Mouse (Mus musculus) layer of hippocampus, adult 9-11 months (tissue): ENCODE data around the gene Taf1d.
"Not testable (repeated sequence)": the region's sequence is repeated elsewhere in the genome, so short reads cannot be mapped to it uniquely, and the experiment has no call there.

Experiments used
- DNase-seq: peaks from one replicate; pipeline ENCODE4 v3.0.0; 2022

The Taf1d gene

DNA sequence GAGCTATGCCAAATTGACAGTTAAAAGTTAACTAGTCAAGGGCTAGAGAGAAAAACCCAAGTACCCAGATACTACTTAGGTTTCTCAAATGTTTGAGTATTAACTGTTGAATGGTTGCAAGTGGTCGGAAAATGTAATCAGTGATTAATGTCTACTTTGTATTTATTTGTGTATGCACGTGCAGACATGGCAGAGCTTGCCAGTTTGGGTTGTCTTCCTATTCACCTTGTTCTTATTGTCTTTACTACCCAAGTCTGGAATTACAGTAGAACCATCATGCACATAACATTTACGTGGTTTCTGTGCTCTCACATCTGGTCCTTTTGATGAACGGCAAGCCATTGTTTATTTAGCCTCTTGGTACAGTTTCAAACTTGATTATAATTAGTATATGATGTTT, 3.4 kb downstream of the Taf1d start:
- no peak for DNase-seq

DNA sequence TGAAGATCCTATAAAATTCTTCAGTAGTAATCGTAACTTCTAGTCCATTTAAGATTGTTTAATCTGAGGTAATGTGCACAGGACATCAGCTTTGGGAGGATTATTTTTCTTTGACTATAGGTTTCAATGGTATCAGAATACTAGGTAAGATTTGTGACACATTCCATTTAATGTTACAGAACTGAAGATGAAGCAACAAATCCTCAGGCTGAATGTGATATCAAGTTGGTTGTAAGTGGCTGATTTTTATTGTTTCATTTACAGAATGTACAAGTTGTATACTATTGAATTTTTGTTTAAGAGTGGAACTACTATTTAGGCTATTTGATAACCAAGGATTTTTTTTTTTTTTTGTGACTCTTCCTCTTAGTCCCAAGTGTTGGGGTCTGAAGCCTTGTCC, 4.2 kb downstream of the Taf1d start:
- DNase-seq = no peak

DNA sequence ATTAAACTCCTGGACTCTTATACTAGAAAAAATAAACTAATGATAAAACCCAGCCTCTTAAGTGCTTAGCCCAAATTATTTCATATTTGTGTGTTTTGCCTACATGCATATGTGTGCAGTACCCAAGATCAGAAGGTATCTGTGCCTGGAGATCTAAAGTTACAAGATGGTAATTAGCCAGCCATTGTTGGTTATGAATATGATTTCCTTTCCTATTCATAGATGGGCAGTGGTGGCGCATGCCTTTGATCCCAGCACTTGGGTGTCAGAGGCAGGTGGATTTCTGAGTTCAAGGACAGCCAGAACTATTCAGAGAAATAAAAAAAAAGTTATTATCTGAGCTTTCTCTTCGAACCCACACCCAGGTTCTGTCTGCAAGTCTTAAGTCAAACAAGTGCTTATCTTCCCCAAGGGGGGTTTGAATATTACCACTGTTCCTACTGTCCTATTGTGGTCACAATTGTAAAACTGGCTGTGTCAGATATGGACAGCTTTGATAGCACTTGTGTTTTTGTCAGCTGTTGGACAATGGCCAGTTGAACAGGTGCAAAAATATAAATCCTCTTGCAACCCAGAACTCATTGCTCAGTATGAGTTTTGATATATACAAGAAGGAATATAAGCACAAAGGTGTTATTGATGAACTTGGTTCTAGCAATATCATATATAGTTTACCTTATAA, 6.2 kb downstream of the Taf1d start:
- DNase-seq = no peak

DNA sequence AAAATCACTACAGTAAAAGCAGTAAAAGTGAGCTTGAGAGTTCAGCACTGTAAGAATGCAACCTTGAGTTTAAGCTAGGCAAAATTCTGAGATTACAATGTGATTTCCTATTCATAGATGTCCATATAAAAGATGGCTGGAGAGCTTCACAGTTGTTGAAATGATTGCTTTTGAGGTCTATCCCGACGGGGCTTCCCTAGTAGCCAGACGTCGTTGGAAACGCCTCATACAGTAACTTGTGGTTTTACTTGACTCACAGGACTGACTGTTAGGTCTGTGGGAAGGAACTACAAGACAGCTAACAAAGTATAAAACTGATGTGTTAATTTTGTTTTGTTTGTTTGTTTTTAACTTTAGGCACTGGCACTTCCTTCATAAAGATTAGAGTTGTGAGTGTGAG, 7.6 kb downstream of the Taf1d start:
- no peak for DNase-seq

DNA sequence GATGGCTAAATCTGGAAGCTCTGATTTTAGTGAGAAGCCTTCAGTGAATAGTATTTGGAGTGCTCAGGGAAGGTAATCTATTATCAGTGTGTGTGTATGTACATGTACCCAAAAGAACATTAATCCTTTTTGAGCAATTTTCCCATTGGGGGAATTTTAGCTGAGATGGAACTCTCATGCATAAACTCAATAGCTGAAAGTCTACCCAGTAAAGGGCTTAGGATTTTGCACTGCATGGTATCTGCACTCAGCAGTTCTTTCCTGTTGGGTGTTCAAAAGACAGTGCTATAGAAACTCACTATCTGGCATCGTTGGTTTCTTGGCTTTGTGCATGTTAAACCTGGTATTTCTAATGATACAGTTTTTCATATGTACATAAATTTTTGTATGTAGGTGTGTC, 8.6 kb downstream of the Taf1d start:
- no peak for DNase-seq

DNA sequence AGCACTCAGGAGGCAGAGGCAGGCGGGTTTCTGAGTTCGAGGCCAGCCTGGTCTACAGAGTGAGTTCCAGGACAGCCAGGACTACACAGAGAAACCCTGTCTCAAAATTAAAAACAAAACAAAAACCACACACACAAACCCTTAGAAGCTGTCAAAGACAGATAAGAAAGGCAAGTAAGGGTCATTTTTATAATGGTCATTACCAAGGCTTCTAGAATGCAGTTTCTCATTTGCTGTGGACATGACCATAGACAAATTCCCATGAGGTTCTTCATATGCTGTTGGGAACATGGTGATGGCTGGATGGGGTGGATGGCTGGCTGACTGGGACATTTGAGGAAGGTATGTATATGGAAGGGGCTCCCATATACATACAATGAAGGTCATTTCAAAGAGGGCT, 10.3 kb downstream of the Taf1d start:
- not testable (repeated sequence) for DNase-seq

DNA sequence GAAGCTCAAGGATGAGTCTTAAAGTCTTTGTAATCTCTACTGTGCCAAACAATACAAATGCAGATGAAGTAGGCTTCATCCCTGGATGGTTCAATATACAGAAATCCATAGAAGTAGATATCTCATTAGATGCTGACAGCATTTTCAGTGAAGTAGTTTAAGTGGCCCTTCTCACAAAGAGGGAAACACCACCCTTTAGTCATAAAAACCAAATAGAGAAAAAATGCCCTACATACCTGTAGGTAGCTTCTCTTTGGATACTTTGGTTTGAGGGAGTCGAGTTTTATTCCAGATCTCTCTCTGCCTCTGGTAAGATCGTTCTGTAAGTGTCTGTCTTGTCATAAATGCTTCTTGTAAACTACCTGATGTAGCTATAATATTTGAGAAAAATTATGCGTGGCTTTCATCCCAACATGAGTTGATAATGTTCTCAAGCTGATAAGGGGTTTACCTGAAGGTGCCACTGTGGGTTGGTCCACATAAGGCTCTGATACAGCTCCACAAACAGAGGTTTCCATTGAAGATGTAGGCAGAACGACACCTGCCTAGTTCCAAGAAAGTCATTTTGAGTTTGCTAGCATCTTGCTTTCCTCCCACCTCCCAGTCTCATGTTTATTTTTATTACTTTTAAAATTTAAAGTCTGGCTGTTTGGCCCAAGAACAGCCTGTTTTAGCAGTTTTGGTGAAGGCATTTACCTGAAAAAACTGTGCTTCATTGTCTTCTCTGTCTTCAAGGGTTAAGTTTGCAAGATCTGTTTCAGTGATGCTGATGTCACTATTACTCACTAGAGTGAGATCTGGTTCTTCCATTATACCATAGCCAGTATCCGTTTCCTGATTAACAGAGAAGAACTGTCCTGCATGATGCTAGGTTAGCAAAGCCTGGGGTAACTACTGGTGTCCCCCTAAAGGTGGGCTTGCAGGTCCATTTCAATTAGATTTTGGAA, 11.5 kb downstream of the Taf1d start:
- no peak for DNase-seq

DNA sequence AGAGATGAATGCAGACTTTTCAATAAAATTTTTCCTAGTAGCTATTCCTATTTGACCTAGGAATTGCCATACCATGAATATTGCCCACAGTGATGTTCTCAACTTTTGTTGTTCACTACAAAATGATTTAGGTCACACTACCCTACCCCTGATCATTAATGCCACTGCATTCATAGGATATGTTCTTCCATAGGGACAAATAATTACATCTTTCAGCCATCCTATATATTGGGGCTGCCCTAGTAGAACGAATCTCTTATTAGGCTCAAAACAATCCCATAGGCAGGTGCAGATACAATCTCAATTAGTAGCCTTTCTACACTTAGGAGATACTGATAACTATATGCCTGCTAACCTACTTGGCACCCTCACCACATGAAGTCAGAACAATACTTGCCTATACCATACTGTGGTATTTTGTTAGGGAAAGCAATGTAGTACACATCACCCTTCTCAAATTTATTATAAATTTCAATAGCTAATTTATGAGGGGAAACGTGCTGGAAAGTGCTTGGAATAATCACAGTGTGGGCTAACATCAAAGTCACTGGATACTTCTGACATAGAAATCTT, 12.2 kb downstream of the Taf1d start:
- DNase-seq = no peak

DNA sequence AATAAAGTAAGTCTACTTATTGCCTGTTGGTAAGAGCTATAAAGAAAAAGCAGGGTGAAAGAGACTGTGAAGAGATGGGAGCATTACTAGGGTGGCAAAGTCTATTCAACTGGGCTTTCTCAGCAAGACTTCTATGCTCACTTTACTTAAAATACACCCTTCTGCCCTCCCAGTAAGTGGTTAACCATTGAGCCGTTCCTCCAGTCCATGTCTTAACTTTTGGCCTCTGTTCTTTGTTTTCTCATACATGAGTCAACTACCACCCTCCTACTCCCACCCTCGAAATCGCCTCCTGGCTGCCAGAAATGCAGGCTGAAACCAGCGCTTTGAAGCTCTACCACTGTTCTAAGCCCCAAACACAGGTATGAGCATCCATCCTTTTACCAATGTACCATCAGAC, 31.8 kb downstream of the Taf1d start:
- no peak for DNase-seq

DNA sequence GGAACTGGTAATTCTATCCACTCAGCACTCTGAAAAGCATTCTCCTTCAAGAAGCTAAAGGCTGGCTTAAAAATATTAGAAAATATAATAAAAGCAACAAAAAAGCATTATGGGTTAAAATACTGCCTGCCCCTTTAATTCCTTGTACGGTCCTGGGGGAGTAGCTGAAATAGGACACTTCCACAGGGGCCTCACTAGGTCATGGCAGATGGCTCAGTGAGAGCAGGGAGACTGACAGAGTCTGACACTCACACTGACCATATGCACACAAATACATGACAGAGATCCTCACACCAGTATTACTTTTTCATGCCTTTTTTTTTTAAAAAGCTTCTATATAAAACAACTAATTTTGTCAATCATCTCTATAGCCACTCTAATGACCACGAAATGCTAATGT, 43.9 kb downstream of the Taf1d start:
- no peak for DNase-seq

DNA sequence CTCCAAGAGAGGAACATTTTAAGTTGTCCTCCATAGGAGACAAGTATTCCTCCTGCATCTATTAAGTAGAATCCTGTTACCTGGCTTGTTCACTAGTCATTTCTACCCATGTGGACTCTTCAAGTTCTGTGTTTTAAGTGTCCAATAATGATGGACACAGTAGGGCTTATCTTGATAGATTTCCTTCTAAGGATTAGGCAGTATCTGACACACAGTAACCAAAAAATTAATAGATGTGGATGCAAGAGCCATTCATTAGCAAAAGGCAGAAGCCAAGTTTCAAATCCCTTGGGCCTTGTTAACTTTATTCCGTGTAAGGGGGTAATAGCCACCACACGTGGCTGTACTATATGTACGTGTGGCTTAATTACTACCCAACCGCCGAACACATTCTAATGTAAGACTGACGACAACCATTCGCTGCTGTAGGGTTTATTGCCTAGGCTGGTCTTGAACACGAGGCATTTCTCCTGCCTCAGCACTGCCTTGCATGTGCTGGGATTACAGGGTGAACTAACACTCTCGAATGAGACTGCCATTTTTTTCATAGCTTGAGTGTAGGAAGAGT, 51.0 kb downstream of the Taf1d start:
- DNase-seq = no peak

DNA sequence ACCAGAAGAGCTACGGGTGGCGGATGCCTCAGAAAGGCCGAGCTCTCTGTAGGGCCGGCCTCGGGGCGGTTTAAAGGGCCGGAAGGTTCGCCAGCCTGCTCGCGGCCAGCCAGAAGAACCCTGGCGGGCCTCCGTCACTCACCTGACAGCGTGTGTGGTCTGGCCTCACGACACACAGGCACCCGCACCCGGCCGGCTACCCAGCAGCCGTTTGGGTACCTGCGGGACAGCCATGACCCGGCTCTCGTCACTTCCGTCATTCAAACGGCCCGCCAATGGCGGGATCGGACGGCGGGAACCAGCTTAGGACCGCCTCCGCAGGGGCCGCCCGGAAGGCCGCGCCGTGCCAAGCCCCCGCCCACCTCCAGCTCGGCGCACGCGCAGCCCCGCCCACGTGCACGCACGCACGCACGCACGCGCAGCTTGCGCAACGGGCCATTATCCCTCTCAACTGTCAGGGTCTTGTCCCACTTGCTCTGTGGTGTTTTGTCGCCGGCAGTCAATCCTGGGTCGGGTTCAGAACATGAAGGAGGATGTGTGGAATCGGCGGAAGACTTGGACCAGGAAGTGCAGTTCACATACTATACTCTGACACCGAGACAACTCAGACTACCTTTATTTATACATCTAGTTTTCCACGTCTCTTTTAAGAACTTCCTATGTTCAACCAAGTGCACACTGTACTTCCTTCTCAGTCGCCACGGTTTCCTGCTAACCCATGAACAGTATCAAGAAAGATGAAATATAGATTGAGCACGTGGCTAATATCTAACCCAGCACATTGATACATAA, 51.7 kb downstream of the Taf1d start, which contains the start of gene Cep295:
Gene Cep295, minus strand, starts transcription at position 305 of the 792 bp plus-strand sequence.
- peak; percentile 95 for DNase-seq

DNA sequence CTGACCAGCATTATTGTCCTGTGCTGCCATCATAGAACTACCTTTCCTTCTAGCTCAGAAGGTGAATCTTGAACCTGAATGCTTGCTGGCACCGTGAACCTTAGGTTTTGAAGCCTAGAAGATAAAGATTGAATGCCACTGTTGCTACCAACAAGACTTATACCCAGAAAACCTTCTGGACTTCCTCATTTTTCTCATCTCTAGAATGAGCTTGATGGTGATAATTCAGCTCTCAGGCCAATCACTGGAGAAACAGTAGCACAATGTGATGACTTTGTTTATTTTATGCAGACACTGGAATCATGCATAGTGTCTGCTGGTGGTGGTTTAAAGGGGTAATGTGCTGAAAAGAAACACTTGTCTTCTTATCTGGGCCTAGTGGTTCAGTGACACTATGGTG, 58.8 kb downstream of the Taf1d start:
- no peak for DNase-seq

DNA sequence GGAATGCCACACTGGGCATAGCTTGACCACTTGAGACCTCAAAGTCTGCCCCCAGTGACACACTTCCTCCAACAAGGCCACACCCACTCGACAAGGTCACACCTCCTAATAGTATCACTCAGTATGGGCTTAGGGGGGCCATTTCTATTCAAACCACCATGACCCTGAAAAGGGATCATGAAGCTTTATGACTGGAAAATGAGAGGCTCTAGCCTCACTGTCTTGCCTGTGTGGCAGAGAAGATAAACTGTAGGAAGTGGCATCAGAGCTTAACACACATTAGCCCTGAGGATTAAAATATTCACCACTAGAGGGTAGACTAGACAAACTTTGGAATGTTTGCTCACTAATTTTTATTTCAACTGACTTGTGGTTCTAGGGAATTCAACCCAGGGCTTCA, 59.8 kb downstream of the Taf1d start:
- DNase-seq = no peak

DNA sequence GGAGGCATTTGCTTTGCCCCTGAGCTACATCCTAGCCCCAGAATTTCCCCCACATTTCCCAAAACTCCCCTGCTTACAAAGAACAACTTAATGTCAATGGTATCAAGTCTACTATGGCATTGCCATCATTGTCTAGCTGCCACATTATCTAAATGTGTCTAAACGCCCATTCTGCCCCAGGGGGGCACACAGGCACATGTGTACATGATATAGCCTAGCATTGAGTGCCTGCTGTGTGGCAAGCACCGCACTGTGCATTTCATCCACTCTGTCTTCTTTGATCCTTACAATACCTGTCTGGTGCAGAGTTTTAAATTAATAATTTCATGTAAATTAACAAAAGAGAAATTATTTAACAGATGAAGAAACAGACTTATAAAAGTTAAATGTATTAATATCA, 60.2 kb downstream of the Taf1d start:
- no peak for DNase-seq
